Mouse (Mus musculus) testis, postnatal 14 days (tissue): ENCODE measurements around the gene Cct3.
A peak's percentile ranks its signal among the peaks of the same experiment; 100 is the strongest.
"Not testable (repeated sequence)": the region's sequence is repeated elsewhere in the genome, so short reads cannot be mapped to it uniquely, and the experiment has no call there.

Source experiments
- DNase-seq: peaks from one replicate; pipeline ENCODE4 v3.0.0; 2021; ENCODE audit warnings: low spot score

Cct3 gene

DNA sequence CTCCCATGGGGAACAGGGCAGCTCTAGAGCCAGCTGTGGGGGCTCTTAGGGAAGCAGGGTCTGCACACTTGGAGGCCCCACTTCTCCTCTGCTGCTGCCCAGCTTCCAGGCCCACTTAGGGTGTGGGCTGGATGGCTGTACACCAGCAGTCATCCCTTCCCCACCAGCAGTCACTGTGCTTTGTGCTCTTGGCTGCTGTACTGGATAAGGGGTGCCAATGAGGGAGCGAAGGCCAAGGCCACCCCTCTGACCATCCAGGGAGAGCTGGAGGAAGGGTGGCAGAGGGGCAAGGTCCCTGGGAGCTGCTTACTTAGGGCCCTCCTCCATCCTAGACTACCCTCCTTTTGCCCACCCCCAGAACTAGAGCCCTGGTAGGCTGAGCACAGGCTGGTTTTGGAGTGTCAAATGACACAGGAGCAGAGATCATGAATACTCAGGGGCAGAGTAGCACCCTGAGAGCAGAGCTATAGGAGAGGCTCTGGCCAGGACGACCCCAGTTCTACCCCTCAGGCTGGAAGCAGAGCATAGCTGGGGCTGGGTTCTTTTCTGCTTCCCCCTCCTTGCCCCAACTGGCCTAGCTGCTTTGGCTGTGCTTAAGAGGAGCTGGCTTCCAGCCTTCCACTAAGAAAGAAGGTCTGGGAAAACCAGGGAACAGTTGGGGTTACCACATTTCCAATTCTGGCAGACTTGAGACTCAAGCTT is 64.8 kb downstream of the Cct3 start:
- DNase-seq = no peak

DNA sequence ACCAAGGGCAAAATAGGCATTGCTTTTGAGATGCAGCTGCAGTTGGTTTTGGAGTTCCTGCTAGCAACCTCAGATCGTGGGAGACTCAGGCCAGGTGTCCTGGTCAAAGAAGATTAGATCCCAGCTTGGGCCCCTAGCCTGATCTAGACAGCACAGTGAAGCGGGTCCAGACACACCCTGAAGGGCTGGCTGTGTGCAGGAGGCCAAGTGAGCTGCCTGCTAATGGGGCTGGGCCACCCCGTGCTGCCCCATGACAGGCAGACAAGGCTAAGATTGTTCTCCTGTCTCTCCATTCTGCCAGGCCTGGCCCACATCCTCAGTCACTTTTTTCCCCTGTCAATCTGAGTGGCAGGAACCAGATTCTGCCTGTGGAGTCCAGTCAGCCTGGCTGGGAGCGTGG is 66.8 kb downstream of the Cct3 start:
- no peak for DNase-seq

DNA sequence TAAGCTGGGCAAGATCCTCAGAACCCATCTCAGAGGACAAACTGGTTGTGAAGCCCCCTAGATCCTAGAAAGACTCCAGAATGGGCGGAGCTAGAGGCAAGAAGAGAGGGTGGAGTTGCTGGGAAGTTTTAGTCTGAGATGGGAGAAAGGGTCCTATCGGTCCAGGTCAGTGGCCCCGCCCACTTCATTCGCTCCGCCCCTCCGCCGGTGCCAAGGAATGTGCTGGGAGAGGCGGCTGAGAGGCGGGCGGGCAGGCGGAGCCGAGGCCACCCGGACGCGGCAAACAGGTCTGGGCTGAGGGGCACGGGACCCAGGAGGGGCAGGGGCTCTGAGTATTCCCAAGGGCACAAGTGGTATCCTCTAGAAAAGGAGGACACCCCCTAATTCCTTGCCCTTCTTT is 67.4 kb downstream of the Cct3 start, which contains the start of gene Paqr6:
TSS of gene Paqr6 (plus strand) at position 248 of the 400 bp plus-strand sequence.
- peak; percentile 76 for DNase-seq

DNA sequence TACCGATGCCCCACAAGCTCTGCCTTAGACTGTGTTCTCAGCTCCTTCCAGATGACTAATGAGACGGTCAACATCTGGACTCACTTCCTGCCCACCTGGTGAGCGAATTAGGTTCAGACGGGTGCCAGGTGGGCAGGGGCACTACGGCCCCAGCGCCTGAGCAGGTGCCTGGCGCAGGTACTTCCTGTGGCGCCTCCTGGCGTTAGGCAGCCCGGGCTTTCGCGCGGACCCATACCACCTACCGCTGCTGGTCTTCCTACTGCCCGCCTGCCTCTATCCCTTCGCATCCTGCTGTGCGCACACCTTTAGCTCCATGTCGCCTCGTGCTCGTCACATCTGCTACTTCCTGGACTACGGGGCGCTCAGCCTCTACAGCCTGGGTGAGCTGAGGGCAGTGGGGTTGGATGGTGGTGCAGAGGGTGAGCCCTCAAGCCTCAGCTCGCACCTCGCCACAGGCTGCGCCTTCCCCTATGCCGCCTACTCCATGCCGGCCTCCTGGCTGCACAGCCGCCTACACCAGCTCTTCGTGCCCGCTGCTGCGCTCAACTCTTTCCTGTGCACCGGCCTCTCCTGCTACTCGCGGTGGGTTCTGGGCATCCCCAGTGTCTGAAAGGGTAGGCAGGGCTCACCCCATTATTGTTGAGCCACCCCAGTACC is 68.9 kb downstream of the Cct3 start:
- no peak for DNase-seq

DNA sequence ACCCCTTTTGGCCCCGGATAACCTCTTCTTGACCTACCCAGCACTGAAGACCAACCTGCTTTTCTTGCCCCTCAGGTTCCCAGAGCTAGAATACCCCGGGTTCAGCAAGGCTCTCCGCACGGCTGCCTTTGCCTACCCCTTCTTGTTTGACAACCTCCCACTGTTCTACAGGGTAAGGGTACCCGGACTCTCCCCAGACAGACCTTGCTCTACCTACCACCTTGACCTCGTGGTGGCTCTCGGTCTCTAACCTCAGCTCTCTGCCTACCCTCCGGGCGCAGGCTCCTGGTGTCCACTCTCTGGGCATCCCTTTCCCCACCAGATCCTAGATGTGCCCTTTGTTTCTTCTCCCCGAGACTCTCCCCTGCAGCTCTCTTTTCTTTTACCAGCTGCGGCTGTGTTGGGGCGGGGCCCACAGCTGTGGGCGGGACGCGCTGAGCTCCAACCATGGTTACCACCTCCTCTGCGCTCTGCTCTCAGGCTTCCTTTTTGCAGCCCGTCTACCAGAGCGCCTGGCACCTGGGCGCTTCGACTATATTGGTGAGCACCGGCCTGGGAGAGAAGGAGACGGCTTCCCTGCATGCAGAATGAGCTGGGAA is 70.0 kb downstream of the Cct3 start:
- DNase-seq = peak; percentile 39

DNA sequence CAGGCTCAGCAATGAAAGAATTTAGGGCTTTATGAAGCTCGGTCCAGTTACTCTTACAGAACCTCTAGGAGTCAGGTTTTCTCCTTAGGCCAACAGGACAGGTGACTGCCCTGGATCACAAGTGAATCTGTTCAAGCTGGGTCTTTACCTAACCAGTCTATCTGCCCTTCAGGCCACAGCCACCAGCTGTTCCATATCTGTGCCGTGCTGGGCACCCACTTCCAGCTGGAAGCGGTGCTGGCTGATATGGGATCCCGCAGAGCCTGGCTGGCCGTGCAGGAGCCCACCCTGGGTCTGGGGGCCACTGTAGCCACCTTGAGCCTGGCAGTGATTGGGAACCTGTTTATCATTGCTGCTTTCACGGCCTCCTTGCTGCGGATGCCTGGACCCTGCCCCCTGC is 70.6 kb downstream of the Cct3 start:
- not testable (repeated sequence) for DNase-seq

DNA sequence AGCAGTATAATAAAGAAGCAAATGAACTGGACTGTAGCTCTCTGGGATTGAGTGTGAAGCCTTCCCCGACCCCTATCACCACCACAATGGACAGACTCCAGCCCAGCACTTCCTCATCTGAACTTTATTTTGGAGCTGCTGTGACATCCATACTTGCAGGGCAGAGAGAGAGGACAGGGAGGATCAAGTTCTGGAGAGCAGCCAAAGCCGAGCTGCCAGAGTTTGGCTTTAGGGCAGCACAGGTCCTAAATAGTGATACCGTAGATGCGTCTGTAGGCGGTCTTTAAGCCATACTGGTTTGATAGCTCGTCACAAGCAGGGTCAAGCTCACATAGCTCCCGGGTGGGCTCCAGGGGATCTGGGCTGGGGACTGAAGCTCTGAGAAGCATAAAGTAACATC is 71.6 kb downstream of the Cct3 start:
- not testable (repeated sequence) for DNase-seq
